Mouse (Mus musculus) limb, embryonic 10.5 days (tissue): Measurements from ENCODE around the gene Vwf. TPM values are rescaled to one million over a fixed set of nuclear protein-coding genes. Genes with fewer than 3 reads are reported as not detected.

Experiments
- DNase-seq: peaks from one replicate; pipeline ENCODE4 v3.0.0-alpha.2; 2017; ENCODE audit warnings: low spot score
- H3K27ac ChIP-seq: fragments of 300-500 bp; sonication (generic); 2 replicates; pipeline ENCODE4 v1.5.1; 2016; ENCODE audit warnings: mild to moderate bottlenecking
- H3K27me3 ChIP-seq: fragments of 300-500 bp; sonication (generic); 2 replicates; pipeline ENCODE4 v1.6.1; 2016; ENCODE audit warnings: low read depth, mild to moderate bottlenecking; ENCODE audit not compliant: poor library complexity, severe bottlenecking
- H3K36me3 ChIP-seq: fragments of 300-500 bp; sonication (generic); 2 replicates; pipeline ENCODE4 v1.6.1; 2016; ENCODE audit warnings: mild to moderate bottlenecking, moderate library complexity
- H3K4me1 ChIP-seq: fragments of 300-500 bp; sonication (generic); 2 replicates; pipeline ENCODE4 v1.6.1; 2016
- H3K4me3 ChIP-seq: fragments of 300-500 bp; sonication (generic); 2 replicates; pipeline ENCODE4 v1.5.1; 2016; ENCODE audit warnings: mild to moderate bottlenecking, moderate library complexity
- H3K9me3 ChIP-seq: fragments of 300-500 bp; sonication (generic); replicated peaks from 2 replicates; pipeline ENCODE4 v1.6.1; 2016; ENCODE audit warnings: mild to moderate bottlenecking
- WGBS: fragments of 180-500 bp; shearing (Covaris S2); methylation state at CpG from one replicate; pipeline ENCODE4 v1.1.7; 2016; 5-methylcytosine and 5-hydroxymethylcytosine counted together
- polyA plus RNA-seq: library from polyadenylated mRNA; unstranded; fragments of >200 nt; fragmentation: Nextera tagmentation; extraction: Ambion mirVana; gene quantifications from 2 replicates; pipeline ENCODE4 v1.2.1, GENCODE M21; 2016

The Vwf gene
- polyA plus RNA-seq, 1 experiment from 2014 or later, result 5.3 TPM

- WGBS, result 97% methylated on average over 1 of the region's 1 CpGs
- Histone ChIP-seq H3K36me3 (no peaks in the 10 kb centered on the region), H3K27ac (no peak overlapping the region), H3K4me1 (peaks cover 5% of the 10 kb centered on the region; the same call in 1 of the 2 replicates), H3K4me3 (no peak overlapping the region), H3K9me3 (no peaks in the 10 kb centered on the region), H3K27me3 (0 out of 2 replicates have a peak, but pooled peaks cover 4% of the 10 kb centered on the region)
- DNase-seq, result no peak
Measured at GRCm38 (mm10) chr6:125617855-125618254, 71.3 kb downstream of the Vwf start.

GRCm38 (mm10) chr6:125620764-125621163 is 74.2 kb downstream of the Vwf start:
- H3K4me3 ChIP-seq, result no peak overlapping the region
- peaks cover 3% of the 10 kb centered on the region; the same call in 1 of the 2 replicates for H3K4me1 ChIP-seq
- no peaks in the 10 kb centered on the region for H3K9me3 ChIP-seq
- no peak overlapping the region for H3K27ac ChIP-seq
- no peaks in the 10 kb centered on the region for H3K27me3 ChIP-seq
- no peaks in the 10 kb centered on the region for H3K36me3 ChIP-seq
- DNase-seq, result no peak
- WGBS, result 44% methylated on average over 6 of the region's 6 CpGs

- Histone ChIP-seq H3K4me3 (no peak overlapping the region), H3K9me3 (no peaks in the 10 kb centered on the region), H3K36me3 (no peaks in the 10 kb centered on the region), H3K4me1 (peaks cover 3% of the 10 kb centered on the region; the same call in 1 of the 2 replicates), H3K27me3 (no peaks in the 10 kb centered on the region), H3K27ac (no peak overlapping the region)
- 69% methylated on average over 2 of the region's 2 CpGs for WGBS
- DNase-seq, result no peak
Measured at GRCm38 (mm10) chr6:125622434-125622833, 75.9 kb downstream of the Vwf start.

GRCm38 (mm10) chr6:125640486-125640885 is 93.9 kb downstream of the Vwf start:
- no peaks in the 10 kb centered on the region for H3K36me3 ChIP-seq
- no peak overlapping the region for H3K4me3 ChIP-seq
- H3K9me3 ChIP-seq, result no peaks in the 10 kb centered on the region
- H3K27ac ChIP-seq, result no peak overlapping the region
- H3K4me1 ChIP-seq, result no peaks in the 10 kb centered on the region
- DNase-seq, result no peak
- 71% methylated on average over 4 of the region's 4 CpGs for WGBS
- no peaks in the 10 kb centered on the region for H3K27me3 ChIP-seq

GRCm38 (mm10) chr6:125641146-125641545 is 94.6 kb downstream of the Vwf start:
- no peaks in the 10 kb centered on the region for H3K27me3 ChIP-seq
- no peaks in the 10 kb centered on the region for H3K36me3 ChIP-seq
- no peaks in the 10 kb centered on the region for H3K9me3 ChIP-seq
- H3K27ac ChIP-seq, result no peak overlapping the region
- no peak overlapping the region for H3K4me3 ChIP-seq
- WGBS, result 91% methylated on average over 8 of the region's 8 CpGs
- DNase-seq, result no peak
- H3K4me1 ChIP-seq, result no peaks in the 10 kb centered on the region

GRCm38 (mm10) chr6:125648964-125649363 is 102.4 kb downstream of the Vwf start:
- Histone ChIP-seq H3K4me1 (no peaks in the 10 kb centered on the region), H3K27me3 (no peaks in the 10 kb centered on the region), H3K9me3 (no peaks in the 10 kb centered on the region), H3K27ac (no peak overlapping the region), H3K36me3 (no peaks in the 10 kb centered on the region), H3K4me3 (no peak overlapping the region)
- DNase-seq, result no peak
- 93% methylated on average over 12 of the region's 12 CpGs for WGBS

- H3K9me3 ChIP-seq, result no peaks in the 10 kb centered on the region
- no peaks in the 10 kb centered on the region for H3K36me3 ChIP-seq
- H3K4me1 ChIP-seq, result no peaks in the 10 kb centered on the region
- 82% methylated on average over 3 of the region's 3 CpGs for WGBS
- no peak overlapping the region for H3K4me3 ChIP-seq
- H3K27me3 ChIP-seq, result no peaks in the 10 kb centered on the region
- H3K27ac ChIP-seq, result no peak overlapping the region
- DNase-seq, result no peak
Measured at GRCm38 (mm10) chr6:125651335-125651734, 104.8 kb downstream of the Vwf start.

- 79% methylated on average over 1 of the region's 1 CpGs for WGBS
Measured at GRCm38 (mm10) chr6:125653416-125653815, 106.8 kb downstream of the Vwf start.

GRCm38 (mm10) chr6:125656921-125657320 is 110.3 kb downstream of the Vwf start:
- Histone ChIP-seq H3K9me3 (no peaks in the 10 kb centered on the region), H3K27me3 (no peaks in the 10 kb centered on the region), H3K4me3 (no peak overlapping the region), H3K36me3 (no peaks in the 10 kb centered on the region), H3K4me1 (no peaks in the 10 kb centered on the region), H3K27ac (no peak overlapping the region)
- DNase-seq, result no peak
- 87% methylated on average over 13 of the region's 13 CpGs for WGBS

More at GRCm38 (mm10) chr6:125653416-125653815, 106.8 kb downstream of the Vwf start:
- no peak for DNase-seq
- Histone ChIP-seq H3K9me3 (no peaks in the 10 kb centered on the region), H3K4me3 (no peak overlapping the region), H3K27ac (no peak overlapping the region), H3K27me3 (no peaks in the 10 kb centered on the region), H3K4me1 (no peaks in the 10 kb centered on the region), H3K36me3 (no peaks in the 10 kb centered on the region)

GRCm38 (mm10) chr6:125657966-125658365 is 111.4 kb downstream of the Vwf start:
- no peak overlapping the region for H3K27ac ChIP-seq
- no peaks in the 10 kb centered on the region for H3K4me1 ChIP-seq
- no peak overlapping the region for H3K4me3 ChIP-seq
- WGBS, result 89% methylated on average over 5 of the region's 5 CpGs
- no peaks in the 10 kb centered on the region for H3K27me3 ChIP-seq
- no peaks in the 10 kb centered on the region for H3K9me3 ChIP-seq
- no peak for DNase-seq
- no peaks in the 10 kb centered on the region for H3K36me3 ChIP-seq

- Histone ChIP-seq H3K4me1 (no peaks in the 10 kb centered on the region), H3K27me3 (no peaks in the 10 kb centered on the region), H3K36me3 (no peaks in the 10 kb centered on the region), H3K27ac (no peak overlapping the region), H3K4me3 (no peak overlapping the region), H3K9me3 (no peaks in the 10 kb centered on the region)
- DNase-seq, result peak; percentile 91
- WGBS, result 51% methylated on average over 14 of the region's 14 CpGs
Measured at GRCm38 (mm10) chr6:125661106-125661877, 114.7 kb downstream of the Vwf start.

- 90% methylated on average over 2 of the region's 2 CpGs for whole genome bisulfite sequencing
- Histone ChIP-seq H3K36me3 (no peaks in the 10 kb centered on the region), H3K27me3 (no peaks in the 10 kb centered on the region), H3K4me1 (no peaks in the 10 kb centered on the region), H3K9me3 (no peaks in the 10 kb centered on the region), H3K4me3 (no peak overlapping the region), H3K27ac (no peak overlapping the region)
- no peak for DNase-seq
Measured at GRCm38 (mm10) chr6:125663906-125664305, 117.3 kb downstream of the Vwf start.

GRCm38 (mm10) chr6:125671835-125672234 is 125.3 kb downstream of the Vwf start:
- no peaks in the 10 kb centered on the region for H3K36me3 ChIP-seq
- H3K27ac ChIP-seq, result no peak overlapping the region
- DNase-seq, result no peak
- peaks cover 3% of the 10 kb centered on the region; the same call in 1 of the 2 replicates for H3K4me1 ChIP-seq
- no peaks in the 10 kb centered on the region for H3K9me3 ChIP-seq
- H3K27me3 ChIP-seq, result no peaks in the 10 kb centered on the region
- H3K4me3 ChIP-seq, result no peak overlapping the region
- WGBS, result 88% methylated on average over 3 of the region's 3 CpGs
